Mouse (Mus musculus) cortical plate, adult 2 months (tissue): ENCODE data around the gene Gjb2.

Experiments
- CTCF ChIP-seq: fragments of 200-500 bp; IDR thresholded peaks from 2 replicates; pipeline ENCODE4 v1.5.1; 2011; ENCODE audit warnings: mild to moderate bottlenecking, control low read depth, low read length; ENCODE audit not compliant: insufficient read depth; ENCODE audit errors: extremely low read depth
- POLR2A ChIP-seq: fragments of 200-500 bp; IDR thresholded peaks from 2 replicates; pipeline ENCODE4 v1.6.1; 2011; ENCODE audit warnings: mild to moderate bottlenecking, low read length, control low read depth; ENCODE audit not compliant: insufficient read depth; ENCODE audit errors: extremely low read depth

DNA sequence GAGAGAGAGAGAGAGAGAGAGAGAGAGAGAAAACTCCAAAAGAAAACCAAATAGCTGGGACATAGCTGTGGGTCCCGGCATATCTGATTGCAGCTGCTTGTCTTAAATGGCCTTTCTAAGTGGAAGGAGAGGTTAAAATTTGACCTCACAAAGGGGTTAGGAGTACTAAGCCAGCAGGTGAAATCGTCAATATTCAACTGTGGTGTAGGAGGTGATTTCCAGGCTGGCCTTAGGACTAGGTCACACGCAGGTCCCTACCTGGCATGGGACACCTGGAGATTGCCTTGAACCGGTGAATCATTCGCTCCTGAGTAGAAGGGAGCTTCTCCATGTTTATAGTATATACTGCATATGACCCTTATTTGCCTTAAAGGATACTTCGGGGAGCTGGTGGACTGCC, 1.4 kb downstream of the Gjb2 start:
- no peak for TF ChIP-seq CTCF
- TF ChIP-seq POLR2A, result no peak
